Mouse (Mus musculus): ENCODE data around the gene Prss32. TPM values are rescaled to one million over a fixed set of nuclear protein-coding genes. Genes with fewer than 3 reads are reported as not detected.

The Prss32 gene
- polyA plus RNA-seq (2016; fragmentation: Nextera tagmentation; extraction: Ambion mirVana): not detected in 2 replicates

DNA sequence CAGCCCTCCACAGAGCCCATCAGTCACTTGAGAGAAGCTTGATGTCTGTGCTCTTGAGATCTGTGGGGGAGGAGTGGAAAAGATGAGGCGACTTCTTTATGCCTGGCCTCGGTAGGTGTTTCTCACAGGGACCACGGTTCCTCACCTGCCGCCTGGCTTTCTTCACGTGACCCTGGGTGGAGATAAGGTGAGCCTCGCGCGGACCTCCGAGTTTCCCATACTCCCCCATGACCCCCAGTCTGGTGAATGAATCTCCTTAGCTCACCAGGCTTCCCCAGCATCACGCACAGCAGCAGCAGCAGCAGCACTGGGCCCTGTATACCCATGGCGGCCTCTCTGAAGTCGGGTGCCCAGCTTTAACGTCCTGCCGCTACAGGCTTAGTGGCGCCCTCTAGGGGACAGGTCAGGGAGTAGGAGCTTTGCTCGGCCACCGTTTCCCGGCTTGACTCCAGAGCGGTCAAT lies at the start of gene Prss32, which contains the start of gene Prss41:
TSS of gene Prss32 (plus strand) at position 44 of the 462 bp plus-strand sequence.
TSS of gene Prss41 (minus strand) at position 361 of the 462 bp plus-strand sequence.
- Histone ChIP-seq H3K4me1 (no peaks in the 10 kb centered on the region), H3K36me3 (replicated peaks) (no peaks in the 10 kb centered on the region), H3K27me3 (peaks cover 9% of the 10 kb centered on the region; the same call in 1 of the 2 replicates), H3K4me3 (replicated peaks) (peak within 1 kb of the TSS; percentile 18; the same call in 1 of the 2 replicates), H3K9me3 (no peaks in the 10 kb centered on the region), H3K27ac (no peak within 1 kb of the TSS), H3K4me2 (peak within 1 kb of the TSS; percentile 42), H3K9ac (0 out of 2 replicates have a peak within 1 kb of the TSS, but pooled peaks have one; percentile 26)
- peak; percentile 60; the same call in 1 of the 2 replicates for ATAC-seq (ENCODE audit: low FRiP score)
- WGBS: 11% methylated on average over 19 of the region's 19 CpGs

DNA sequence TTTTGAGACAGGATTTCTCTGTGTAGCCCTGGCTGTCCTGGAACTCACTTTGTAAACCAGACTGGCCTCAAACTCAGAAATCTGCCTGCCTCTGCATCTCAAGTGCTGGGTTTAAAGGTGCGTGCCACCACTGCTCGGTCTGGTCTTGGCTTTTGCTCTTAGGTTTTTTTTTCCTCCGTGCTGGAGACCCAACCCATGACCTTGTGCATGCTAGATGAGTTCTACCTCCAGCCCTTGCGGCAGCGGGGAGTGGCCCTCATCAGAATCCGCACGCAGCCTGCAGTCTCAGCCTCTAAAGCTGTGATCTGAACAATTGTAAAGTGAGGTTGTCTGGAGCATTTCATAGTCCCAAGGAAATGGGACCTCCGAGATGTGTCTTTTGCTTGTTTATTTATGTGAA lies 48.3 kb upstream of the Prss32 start:
- ATAC-seq (ENCODE audit: low FRiP score): no peak
- 97% methylated on average over 8 of the region's 8 CpGs for WGBS

DNA sequence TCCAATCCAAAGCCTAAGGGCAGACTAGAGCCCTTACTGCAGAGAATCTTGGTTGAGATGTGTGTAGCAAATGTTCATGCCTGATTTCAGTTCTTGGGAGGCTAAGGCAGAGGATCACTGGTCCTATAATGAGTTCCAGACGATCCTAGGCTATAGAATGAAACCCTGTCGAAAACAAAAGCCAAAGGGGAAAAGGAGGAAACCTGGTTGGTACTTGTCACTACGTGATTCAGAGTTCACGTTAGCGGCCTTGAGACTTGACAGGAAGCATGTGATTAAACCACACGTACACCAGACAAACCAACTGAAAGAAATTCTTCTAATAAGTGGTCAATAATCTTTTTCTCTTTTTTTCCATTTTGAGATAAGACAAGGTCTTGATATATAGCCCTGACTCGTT lies 46.3 kb upstream of the Prss32 start:
- WGBS: 81% methylated on average over 7 of the region's 7 CpGs
- Histone ChIP-seq H3K4me2 (no peak overlapping the region), H3K9me3 (no peaks in the 10 kb centered on the region), H3K36me3 (replicated peaks) (no peaks in the 10 kb centered on the region), H3K4me3 (replicated peaks) (no peak overlapping the region), H3K27me3 (no peaks in the 10 kb centered on the region), H3K9ac (no peak overlapping the region), H3K27ac (no peak overlapping the region), H3K4me1 (no peaks in the 10 kb centered on the region; the same call in 1 of the 2 replicates)
- ATAC-seq (ENCODE audit: low FRiP score): no peak

More for the DNA sequence above, 48.3 kb upstream of the Prss32 start:
- no peak overlapping the region for H3K4me2 ChIP-seq
- no peaks in the 10 kb centered on the region for H3K36me3 ChIP-seq (replicated peaks)
- no peak overlapping the region for H3K4me3 ChIP-seq (replicated peaks)
- peaks cover 13% of the 10 kb centered on the region for H3K4me1 ChIP-seq
- H3K9ac ChIP-seq: no peak overlapping the region
- H3K27me3 ChIP-seq: no peaks in the 10 kb centered on the region
- no peaks in the 10 kb centered on the region for H3K9me3 ChIP-seq
- no peak overlapping the region for H3K27ac ChIP-seq

DNA sequence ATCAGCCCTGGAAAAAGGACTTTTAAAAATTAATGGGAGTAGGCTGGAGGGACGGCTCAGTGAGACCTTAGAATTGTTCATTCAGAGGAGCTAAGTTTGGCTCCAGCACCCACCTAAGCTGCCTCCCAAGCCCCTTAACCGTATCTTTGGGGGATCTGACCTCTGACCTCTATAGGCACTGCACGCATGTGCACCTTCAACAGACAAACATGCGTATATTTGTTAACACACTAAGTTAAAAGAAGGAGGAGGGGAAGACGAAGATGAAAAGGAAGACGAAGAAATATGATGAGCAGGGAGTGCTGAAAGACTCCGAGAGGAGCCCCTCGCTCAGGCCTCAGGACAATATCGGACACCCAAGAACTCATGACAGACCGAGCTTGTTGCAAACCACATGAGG lies 42.0 kb upstream of the Prss32 start:
- Histone ChIP-seq H3K4me3 (replicated peaks) (no peak overlapping the region), H3K4me2 (no peak overlapping the region), H3K27me3 (no peaks in the 10 kb centered on the region), H3K9ac (no peak overlapping the region), H3K36me3 (replicated peaks) (peaks cover 2% of the 10 kb centered on the region; the same call in 1 of the 2 replicates), H3K9me3 (no peaks in the 10 kb centered on the region), H3K4me1 (peaks cover 22% of the 10 kb centered on the region), H3K27ac (no peak overlapping the region)
- no peak for ATAC-seq (ENCODE audit: low FRiP score)
- 94% methylated on average over 10 of the region's 10 CpGs for WGBS

DNA sequence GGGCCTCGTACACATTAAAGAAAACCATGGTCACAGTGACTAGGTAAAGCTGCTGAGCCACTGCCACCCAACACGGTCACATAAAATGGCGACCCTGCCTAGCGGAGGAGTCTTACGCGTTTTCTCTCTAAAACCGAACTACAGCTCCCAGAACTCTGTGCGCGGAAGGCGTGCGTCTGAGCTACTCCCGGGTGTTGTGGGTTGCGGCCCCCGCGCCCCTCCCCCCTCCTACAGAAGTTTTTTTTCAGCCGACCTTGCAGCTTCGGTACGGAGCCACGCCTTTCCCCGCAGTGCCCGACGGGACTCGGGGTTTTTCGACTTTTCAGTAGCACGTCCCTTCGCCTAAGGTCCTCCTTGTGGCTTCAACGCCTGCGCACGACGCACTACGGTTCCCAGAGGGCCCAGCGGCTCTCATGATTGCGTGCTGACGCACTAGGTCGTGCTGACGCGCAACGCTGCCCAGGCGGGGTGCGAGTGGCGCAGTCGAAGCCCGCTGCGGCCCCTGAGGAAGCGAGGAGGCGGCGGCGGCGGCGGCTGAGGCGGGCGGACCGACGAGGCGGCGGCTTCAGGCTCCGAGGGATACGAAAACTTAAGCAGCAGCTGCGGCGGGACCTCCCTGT lies 40.8 kb upstream of the Prss32 start:
- WGBS: under 1% methylated on average over 60 of the region's 60 CpGs
- ATAC-seq (ENCODE audit: low FRiP score): peak; percentile 98
- Histone ChIP-seq H3K9ac (peak overlapping the region; percentile 98), H3K9me3 (no peaks in the 10 kb centered on the region), H3K36me3 (replicated peaks) (peaks cover 14% of the 10 kb centered on the region), H3K4me1 (peaks cover 30% of the 10 kb centered on the region), H3K27ac (peak overlapping the region; percentile 97), H3K4me3 (replicated peaks) (peak overlapping the region; percentile 99), H3K4me2 (peak overlapping the region; percentile 87), H3K27me3 (no peaks in the 10 kb centered on the region)

DNA sequence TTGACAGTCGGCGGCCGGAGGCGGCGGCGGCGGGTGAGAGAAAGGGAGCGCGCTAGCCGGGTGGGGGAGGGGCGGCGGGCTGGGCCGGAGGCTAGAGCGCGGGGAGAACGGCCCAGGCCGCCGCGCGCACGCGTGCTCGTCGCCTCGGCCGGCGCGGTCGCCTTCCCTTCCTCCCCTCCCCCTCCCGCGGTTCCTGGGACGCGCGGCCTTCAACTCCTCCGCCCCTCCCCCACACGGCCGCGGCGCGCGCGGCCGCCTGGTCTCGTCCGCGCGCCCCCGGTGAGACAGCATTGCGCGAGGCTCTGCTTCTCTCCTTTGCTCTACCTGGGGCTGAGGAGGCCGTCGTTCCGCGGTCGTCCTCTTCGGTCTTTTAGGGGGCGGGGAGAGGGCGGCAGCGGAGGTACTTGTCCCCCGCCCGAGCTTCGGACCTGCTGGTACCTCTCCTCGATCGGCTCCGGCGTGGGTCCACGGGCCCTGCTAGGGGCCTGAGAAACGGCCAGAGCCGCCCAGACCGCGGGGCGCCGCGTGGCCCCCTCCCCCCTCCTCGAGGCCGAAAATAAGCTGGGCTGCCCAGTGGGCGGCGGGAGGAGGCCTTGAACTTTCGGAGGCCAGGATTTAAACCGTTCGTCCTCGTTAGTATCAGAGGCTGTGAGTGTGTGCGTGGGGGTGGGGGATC lies 40.2 kb upstream of the Prss32 start:
- peak overlapping the region; percentile 99 for H3K4me3 ChIP-seq (replicated peaks)
- H3K9me3 ChIP-seq: no peaks in the 10 kb centered on the region
- H3K4me1 ChIP-seq: peaks cover 30% of the 10 kb centered on the region
- ATAC-seq (ENCODE audit: low FRiP score): peak; percentile 76
- peak overlapping the region; percentile 97 for H3K27ac ChIP-seq
- H3K27me3 ChIP-seq: no peaks in the 10 kb centered on the region
- peak overlapping the region; percentile 87 for H3K4me2 ChIP-seq
- H3K36me3 ChIP-seq (replicated peaks): peaks cover 21% of the 10 kb centered on the region
- H3K9ac ChIP-seq: peak overlapping the region; percentile 98
- under 1% methylated on average over 53 of the region's 83 CpGs for WGBS

DNA sequence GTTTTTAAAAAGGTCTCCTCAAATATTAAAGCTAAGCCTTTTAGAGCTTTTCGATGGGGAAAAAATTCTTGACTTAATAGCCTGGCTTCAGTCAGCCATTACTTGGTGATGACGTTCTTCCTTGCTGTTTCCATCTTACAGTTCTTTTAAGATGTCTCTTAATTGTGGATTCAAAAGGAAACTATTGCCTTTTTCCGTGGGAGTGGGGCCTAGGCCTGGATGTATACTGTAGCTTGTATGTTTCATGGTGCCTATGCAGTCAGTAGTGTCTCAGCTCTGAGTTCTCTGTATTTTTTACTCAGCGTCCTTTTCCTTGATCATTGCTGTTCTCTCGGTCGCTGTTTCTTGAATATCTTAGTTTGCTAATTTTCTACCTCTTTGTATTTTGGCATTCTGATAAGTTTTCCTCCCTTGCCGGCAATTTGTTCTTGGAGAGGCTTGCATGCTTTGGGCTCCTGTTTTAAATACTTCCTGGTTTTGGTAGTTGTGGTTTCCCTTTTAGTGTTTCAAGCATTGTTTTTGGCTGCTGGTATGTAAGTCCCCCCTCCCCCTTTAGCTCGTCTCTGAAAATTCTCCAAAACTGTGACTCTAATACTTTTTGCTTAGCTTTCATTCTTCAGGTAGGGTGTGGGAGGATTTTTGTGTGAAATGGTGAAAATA lies 39.1 kb upstream of the Prss32 start:
- no peaks in the 10 kb centered on the region for H3K27me3 ChIP-seq
- ATAC-seq (ENCODE audit: low FRiP score): no peak
- H3K27ac ChIP-seq: no peak overlapping the region
- peak overlapping the region; percentile 87 for H3K4me2 ChIP-seq
- H3K4me1 ChIP-seq: peaks cover 30% of the 10 kb centered on the region
- 7% methylated on average over 8 of the region's 8 CpGs for WGBS
- no peaks in the 10 kb centered on the region for H3K9me3 ChIP-seq
- H3K4me3 ChIP-seq (replicated peaks): peak overlapping the region; percentile 99
- peaks cover 31% of the 10 kb centered on the region for H3K36me3 ChIP-seq (replicated peaks)
- H3K9ac ChIP-seq: peak overlapping the region; percentile 98

DNA sequence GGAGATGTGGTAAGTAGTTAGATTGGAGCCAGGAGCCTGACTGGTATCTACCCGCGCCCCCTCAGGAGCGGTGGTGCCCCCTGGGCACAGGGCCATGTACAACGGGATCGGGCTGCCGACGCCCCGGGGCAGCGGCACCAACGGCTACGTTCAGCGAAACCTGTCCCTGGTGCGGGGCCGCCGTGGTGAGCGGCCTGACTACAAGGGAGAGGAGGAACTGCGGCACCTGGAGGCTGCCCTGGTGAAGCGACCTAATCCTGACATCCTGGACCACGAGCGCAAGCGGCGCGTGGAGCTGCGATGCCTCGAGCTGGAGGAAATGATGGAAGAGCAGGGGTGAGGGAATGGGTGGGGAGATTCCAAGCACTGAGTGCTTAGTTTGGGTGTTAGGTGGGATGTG lies 36.8 kb upstream of the Prss32 start:
- no peak overlapping the region; the same call in 1 of the 2 replicates for H3K4me3 ChIP-seq (replicated peaks)
- H3K4me1 ChIP-seq: peaks cover 30% of the 10 kb centered on the region
- H3K27ac ChIP-seq: no peak overlapping the region
- peaks cover 54% of the 10 kb centered on the region for H3K36me3 ChIP-seq (replicated peaks)
- 87% methylated on average over 25 of the region's 25 CpGs for WGBS
- H3K9ac ChIP-seq: no peak overlapping the region
- H3K27me3 ChIP-seq: no peaks in the 10 kb centered on the region
- no peak for ATAC-seq (ENCODE audit: low FRiP score)
- no peaks in the 10 kb centered on the region for H3K9me3 ChIP-seq
- H3K4me2 ChIP-seq: 0 out of 2 replicates have a peak overlapping the region, but pooled peaks have one; percentile 87

DNA sequence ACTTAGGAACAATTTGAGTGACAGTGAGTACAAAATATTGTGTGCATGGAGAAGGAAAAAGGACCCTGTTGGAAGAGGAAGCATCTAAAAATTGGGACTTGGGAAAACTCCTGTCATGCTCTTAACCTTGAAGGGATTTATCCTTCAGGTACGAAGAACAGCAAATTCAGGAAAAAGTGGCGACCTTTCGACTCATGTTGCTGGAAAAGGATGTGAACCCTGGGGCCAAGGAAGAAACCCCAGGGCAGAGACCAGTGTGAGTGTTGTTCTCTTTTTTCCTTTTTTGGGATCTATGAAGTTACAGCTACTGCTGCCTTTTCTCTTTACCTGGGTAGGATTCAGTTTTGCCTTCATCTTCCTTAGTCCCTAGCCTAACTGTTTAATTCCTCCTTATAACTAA lies 35.7 kb upstream of the Prss32 start:
- H3K4me2 ChIP-seq: no peak overlapping the region
- no peak for ATAC-seq (ENCODE audit: low FRiP score)
- 93% methylated on average over 3 of the region's 3 CpGs for WGBS
- peaks cover 65% of the 10 kb centered on the region for H3K36me3 ChIP-seq (replicated peaks)
- H3K27ac ChIP-seq: no peak overlapping the region
- H3K4me3 ChIP-seq (replicated peaks): no peak overlapping the region
- H3K27me3 ChIP-seq: no peaks in the 10 kb centered on the region
- H3K9ac ChIP-seq: no peak overlapping the region
- H3K4me1 ChIP-seq: peaks cover 30% of the 10 kb centered on the region
- no peaks in the 10 kb centered on the region for H3K9me3 ChIP-seq

DNA sequence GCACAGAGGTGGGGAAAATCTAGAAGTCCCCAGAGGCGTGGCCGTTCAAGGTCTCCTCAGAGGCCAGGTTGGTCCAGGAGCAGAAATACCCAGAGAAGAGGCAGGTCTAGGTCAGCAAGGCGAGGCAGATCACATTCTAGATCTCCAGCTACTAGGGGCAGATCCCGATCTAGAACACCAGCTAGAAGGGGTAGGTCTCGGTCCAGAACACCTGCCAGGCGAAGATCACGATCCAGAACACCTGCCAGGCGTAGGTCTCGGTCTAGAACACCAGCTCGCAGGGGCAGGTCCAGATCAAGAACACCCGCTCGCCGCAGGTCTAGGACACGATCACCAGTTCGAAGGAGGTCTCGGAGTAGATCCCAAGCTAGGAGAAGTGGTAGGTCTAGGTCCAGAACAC lies 28.0 kb upstream of the Prss32 start:
- 98% methylated on average over 16 of the region's 16 CpGs for WGBS
- Histone ChIP-seq H3K27me3 (no peaks in the 10 kb centered on the region), H3K9me3 (peaks cover 30% of the 10 kb centered on the region), H3K9ac (no peak overlapping the region), H3K4me2 (no peak overlapping the region), H3K36me3 (replicated peaks) (peaks cover 97% of the 10 kb centered on the region), H3K4me1 (no peaks in the 10 kb centered on the region), H3K4me3 (replicated peaks) (no peak overlapping the region), H3K27ac (no peak overlapping the region)
- no peak for ATAC-seq (ENCODE audit: low FRiP score)

DNA sequence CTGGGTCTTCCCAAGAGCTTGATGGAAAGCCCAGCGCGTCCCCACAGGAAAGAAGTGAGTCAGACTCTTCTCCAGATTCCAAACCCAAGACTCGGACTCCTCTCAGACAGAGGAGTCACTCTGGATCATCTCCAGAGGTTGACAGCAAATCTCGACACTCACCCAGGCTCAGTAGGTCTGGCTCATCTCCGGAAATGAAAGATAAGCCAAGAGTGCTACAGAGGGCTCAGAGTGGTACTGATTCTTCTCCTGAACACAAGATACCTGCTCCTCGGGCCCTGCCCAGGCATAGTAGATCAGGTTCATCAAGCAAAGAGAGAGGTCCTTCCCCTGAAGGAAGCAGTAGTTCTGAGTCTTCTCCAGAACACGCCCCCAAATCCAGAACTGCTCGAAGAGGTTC lies 25.1 kb upstream of the Prss32 start:
- Histone ChIP-seq H3K9ac (no peak overlapping the region), H3K4me3 (replicated peaks) (no peak overlapping the region), H3K27me3 (no peaks in the 10 kb centered on the region), H3K36me3 (replicated peaks) (peaks cover 100% of the 10 kb centered on the region), H3K4me1 (no peaks in the 10 kb centered on the region), H3K27ac (no peak overlapping the region), H3K4me2 (no peak overlapping the region), H3K9me3 (peaks cover 30% of the 10 kb centered on the region)
- 98% methylated on average over 8 of the region's 8 CpGs for WGBS
- ATAC-seq (ENCODE audit: low FRiP score): no peak

DNA sequence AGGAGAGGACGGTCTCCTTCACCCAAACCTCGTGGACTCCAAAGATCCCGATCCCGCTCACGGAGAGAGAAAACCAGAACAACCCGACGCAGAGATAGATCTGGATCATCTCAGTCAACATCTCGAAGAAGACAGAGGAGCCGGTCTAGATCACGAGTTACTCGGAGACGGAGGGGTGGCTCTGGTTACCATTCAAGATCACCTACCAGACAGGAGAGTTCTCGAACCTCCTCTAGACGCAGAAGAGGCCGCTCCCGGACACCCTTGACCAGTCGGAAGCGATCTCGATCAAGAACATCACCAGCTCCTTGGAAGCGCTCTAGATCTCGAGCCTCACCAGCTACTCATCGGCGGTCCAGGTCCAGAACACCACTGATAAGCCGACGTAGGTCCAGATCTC lies 24.4 kb upstream of the Prss32 start:
- Histone ChIP-seq H3K4me1 (no peaks in the 10 kb centered on the region), H3K27ac (no peak overlapping the region), H3K4me2 (no peak overlapping the region), H3K9ac (no peak overlapping the region), H3K4me3 (replicated peaks) (no peak overlapping the region), H3K36me3 (replicated peaks) (peaks cover 100% of the 10 kb centered on the region), H3K9me3 (peaks cover 30% of the 10 kb centered on the region), H3K27me3 (no peaks in the 10 kb centered on the region)
- WGBS: 99% methylated on average over 25 of the region's 25 CpGs
- no peak for ATAC-seq (ENCODE audit: low FRiP score)

All from forebrain, embryonic 12.5 days (tissue).